Mouse (Mus musculus) limb, embryonic 14.5 days (tissue): ENCODE measurements at regions not wholly inside any gene's neighbourhood (a gene's known extent, or its start where the extent isn't known, plus 50 kb on each side); places are given as distances from the start of the nearest gene placed in this dataset.

ENCODE experiments used
- ATAC-seq: fragments of 200-750 bp; cut with Nextera tagmentation; 2 replicates; pipeline ENCODE4 v1.8.0; 2017; ENCODE audit warnings: low read depth, moderate number of reproducible peaks, moderate TSS enrichment; ENCODE audit not compliant: low FRiP score
- DNase-seq: peaks from one replicate; pipeline ENCODE4 v3.0.0-alpha.2; 2015; ENCODE audit warnings: low spot score
- H3K27ac ChIP-seq: fragments of 300-500 bp; sonication (generic); replicated peaks from 2 replicates; pipeline ENCODE4 v1.5.1; 2014; ENCODE audit warnings: low read depth, mild to moderate bottlenecking, low read length, moderate library complexity, mixed read lengths
- H3K27me3 ChIP-seq: fragments of 300-500 bp; sonication (generic); 2 replicates; pipeline ENCODE4 v1.6.1; 2014; ENCODE audit warnings: low read length, mixed read lengths; ENCODE audit not compliant: control insufficient read depth, insufficient read depth
- H3K36me3 ChIP-seq: fragments of 300-500 bp; sonication (generic); 2 replicates; pipeline ENCODE4 v1.6.1; 2014; ENCODE audit warnings: mild to moderate bottlenecking, low read length, moderate library complexity, mixed read lengths; ENCODE audit not compliant: control insufficient read depth, insufficient read depth
- H3K4me1 ChIP-seq: fragments of 300-500 bp; sonication (generic); 2 replicates; pipeline ENCODE4 v1.6.1; 2014; ENCODE audit warnings: antibody characterized with exemption, low read length, mixed read lengths; ENCODE audit not compliant: control insufficient read depth, insufficient read depth
- H3K4me2 ChIP-seq: fragments of 300-500 bp; sonication (generic); replicated peaks from 2 replicates; pipeline ENCODE4 v1.6.1; 2014; ENCODE audit warnings: low read depth, mild to moderate bottlenecking, low read length, moderate library complexity; ENCODE audit not compliant: severe bottlenecking
- H3K4me3 ChIP-seq: fragments of 300-500 bp; sonication (generic); replicated peaks from 2 replicates; pipeline ENCODE4 v1.5.1; 2014; ENCODE audit warnings: low read length
- H3K9ac ChIP-seq: fragments of 300-500 bp; sonication (generic); 2 replicates; pipeline ENCODE4 v1.6.1; 2014; ENCODE audit warnings: mild to moderate bottlenecking, low read depth, low read length, moderate library complexity; ENCODE audit not compliant: severe bottlenecking
- H3K9me3 ChIP-seq: fragments of 300-500 bp; sonication (generic); 2 replicates; pipeline ENCODE4 v1.6.1; 2016; ENCODE audit warnings: low read length; ENCODE audit not compliant: control insufficient read depth
- POLR2A ChIP-seq: fragments of 200-500 bp; IDR thresholded peaks from 2 replicates; pipeline ENCODE4 v1.8.0; 2012; ENCODE audit warnings: inconsistent platforms, mild to moderate bottlenecking, moderate library complexity, borderline replicate concordance; ENCODE audit not compliant: insufficient read depth, insufficient read length; ENCODE audit errors: extremely low read depth
- WGBS: fragments of 180-500 bp; shearing (Covaris S2); extraction: QIAGEN DNeasy Blood & Tissue Kit; methylation state at CpG from one replicate; pipeline ENCODE4 v1.1.7; 2014; 5-methylcytosine and 5-hydroxymethylcytosine counted together

DNA sequence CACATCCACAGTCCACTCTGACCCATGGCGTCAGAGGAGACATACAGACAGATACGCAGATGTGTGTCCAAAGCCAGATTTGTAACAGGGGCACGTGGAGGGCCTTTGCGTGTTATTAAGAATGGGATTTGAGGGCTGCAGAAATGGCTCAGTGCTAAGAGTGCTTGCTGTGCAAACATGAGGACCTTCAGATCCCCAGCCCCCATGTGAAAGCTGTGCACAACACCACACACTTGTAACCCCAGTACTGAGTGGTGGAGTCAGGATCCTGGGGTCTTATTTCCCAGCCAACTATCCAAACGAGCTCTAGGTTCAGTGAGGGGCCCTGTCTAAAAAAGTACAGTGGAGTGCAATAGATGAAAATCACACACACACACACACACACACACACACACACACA, 177.4 kb downstream of the Slc4a3 start:
- ATAC-seq (no peak), DNase-seq (no peak)

DNA sequence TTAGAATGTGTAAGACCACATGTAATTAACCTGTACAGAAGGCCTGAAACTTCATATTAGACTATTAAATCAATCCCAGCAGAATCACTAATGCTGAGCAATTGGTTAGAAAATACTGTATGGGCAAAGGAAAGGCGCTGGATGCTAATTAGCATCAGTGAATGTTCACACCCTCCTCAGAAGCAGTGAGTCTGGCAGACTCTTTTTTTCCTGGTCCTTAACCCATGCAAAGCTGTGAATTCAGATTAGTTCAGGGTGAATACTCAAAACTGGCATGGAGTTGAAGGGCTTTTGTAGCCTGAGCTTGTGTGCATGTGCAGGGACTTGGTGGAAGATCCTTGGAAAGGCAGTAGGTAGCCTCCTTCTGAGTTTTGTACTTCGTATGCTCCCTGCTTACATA, 179.3 kb downstream of the Slc4a3 start:
- H3K9me3 ChIP-seq, result no peaks in the 10 kb centered on the region
- WGBS, result 72% methylated on average over 2 of the region's 2 CpGs
- no peak overlapping the region for H3K4me3 ChIP-seq
- no peak overlapping the region for H3K9ac ChIP-seq
- no peaks in the 10 kb centered on the region for H3K4me1 ChIP-seq
- H3K27me3 ChIP-seq, result no peaks in the 10 kb centered on the region
- no peaks in the 10 kb centered on the region for H3K36me3 ChIP-seq
- DNase-seq (no peak), ATAC-seq (no peak)
- H3K27ac ChIP-seq, result no peak overlapping the region
- no peak for TF ChIP-seq POLR2A
- H3K4me2 ChIP-seq, result no peak overlapping the region

More for the DNA sequence above, 177.4 kb downstream of the Slc4a3 start:
- no peak overlapping the region for H3K27ac ChIP-seq
- no peaks in the 10 kb centered on the region for H3K27me3 ChIP-seq
- H3K4me1 ChIP-seq, result no peaks in the 10 kb centered on the region
- no peaks in the 10 kb centered on the region for H3K9me3 ChIP-seq
- no peak overlapping the region for H3K9ac ChIP-seq
- H3K36me3 ChIP-seq, result no peaks in the 10 kb centered on the region
- WGBS, result 87% methylated on average over 5 of the region's 5 CpGs
- H3K4me2 ChIP-seq, result no peak overlapping the region
- TF ChIP-seq POLR2A, result no peak
- no peak overlapping the region for H3K4me3 ChIP-seq

DNA sequence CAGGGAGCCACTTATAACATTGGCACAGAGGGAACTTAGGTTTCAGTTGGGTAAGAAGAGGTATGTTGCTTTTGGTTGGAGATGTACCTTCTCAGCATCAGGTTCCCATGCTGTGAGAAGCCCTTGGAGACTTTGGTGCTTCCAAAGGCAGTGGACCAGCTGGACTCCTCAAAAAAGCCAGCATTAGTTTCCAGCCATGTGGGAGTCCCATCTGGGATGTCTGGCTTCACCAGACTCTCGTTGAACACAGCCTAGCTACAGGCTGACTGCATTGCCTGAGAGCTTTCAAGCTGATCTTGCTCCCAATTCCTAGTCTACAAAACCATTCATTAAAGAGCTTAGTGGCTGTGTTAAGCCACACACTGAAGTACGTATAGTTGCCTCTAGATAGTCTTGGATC, 182.8 kb downstream of the Slc4a3 start:
- Histone ChIP-seq H3K27me3 (no peaks in the 10 kb centered on the region), H3K27ac (no peak overlapping the region), H3K36me3 (no peaks in the 10 kb centered on the region), H3K9me3 (no peaks in the 10 kb centered on the region), H3K4me2 (no peak overlapping the region), H3K4me3 (no peak overlapping the region), H3K9ac (no peak overlapping the region), H3K4me1 (peaks cover 4% of the 10 kb centered on the region; the same call in 1 of the 2 replicates)
- ATAC-seq, result no peak
- DNase-seq, result no peak
- no peak for TF ChIP-seq POLR2A
- WGBS, result 59% methylated on average over 2 of the region's 2 CpGs

DNA sequence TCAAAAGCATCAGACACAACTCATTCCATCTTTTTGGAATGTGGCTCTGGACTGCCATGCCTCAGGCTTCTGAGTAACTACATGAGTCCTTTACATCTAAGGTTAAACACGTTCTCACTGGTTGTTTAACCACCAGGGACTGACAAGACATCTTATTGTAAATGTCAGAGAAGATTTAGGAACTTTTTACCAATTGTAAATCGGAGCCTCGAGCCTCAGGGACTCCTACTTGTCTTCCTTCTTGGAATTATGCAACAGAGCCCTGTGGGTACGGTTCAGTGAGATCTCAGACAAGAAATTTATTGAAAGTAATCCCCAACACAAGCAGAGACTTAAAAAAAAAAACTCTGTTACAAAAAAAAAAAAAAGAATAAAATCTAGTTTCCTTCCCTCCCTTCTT, 187.7 kb downstream of the Slc4a3 start:
- WGBS, result 29% methylated on average over 4 of the region's 4 CpGs
- TF ChIP-seq POLR2A, result no peak
- Histone ChIP-seq H3K4me2 (no peak overlapping the region), H3K27ac (no peak overlapping the region), H3K9ac (no peak overlapping the region), H3K4me1 (peaks cover 4% of the 10 kb centered on the region), H3K27me3 (no peaks in the 10 kb centered on the region), H3K9me3 (no peaks in the 10 kb centered on the region), H3K4me3 (no peak overlapping the region), H3K36me3 (no peaks in the 10 kb centered on the region)
- DNase-seq, result peak; percentile 59
- ATAC-seq, result no peak

DNA sequence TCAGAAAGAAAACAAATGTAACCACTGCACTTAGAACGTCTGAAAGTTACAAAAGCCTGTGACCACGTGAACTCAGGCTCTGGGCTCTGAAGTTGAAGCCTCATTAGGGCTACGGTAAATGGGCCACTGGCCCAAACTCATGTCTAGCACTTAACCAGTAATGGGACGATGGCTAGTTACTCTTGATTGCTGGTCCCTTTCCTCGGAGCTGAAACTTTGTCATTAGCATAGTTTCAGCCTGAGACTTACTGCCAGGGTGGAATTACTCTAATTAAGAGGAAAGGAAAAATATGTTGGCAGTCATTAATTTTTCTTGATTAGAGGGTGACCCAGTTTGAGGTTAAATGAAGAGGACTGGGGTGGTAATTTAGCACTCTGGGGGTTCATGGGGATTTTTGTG, 192.6 kb downstream of the Slc4a3 start:
- WGBS, result 28% methylated on average over 5 of the region's 5 CpGs
- TF ChIP-seq POLR2A, result no peak
- no peak overlapping the region for H3K4me2 ChIP-seq
- no peak overlapping the region for H3K4me3 ChIP-seq
- H3K36me3 ChIP-seq, result no peaks in the 10 kb centered on the region
- ATAC-seq (no peak), DNase-seq (no peak)
- no peaks in the 10 kb centered on the region; the same call in 1 of the 2 replicates for H3K4me1 ChIP-seq
- H3K27me3 ChIP-seq, result no peaks in the 10 kb centered on the region
- no peak overlapping the region for H3K9ac ChIP-seq
- H3K9me3 ChIP-seq, result no peaks in the 10 kb centered on the region
- H3K27ac ChIP-seq, result no peak overlapping the region

DNA sequence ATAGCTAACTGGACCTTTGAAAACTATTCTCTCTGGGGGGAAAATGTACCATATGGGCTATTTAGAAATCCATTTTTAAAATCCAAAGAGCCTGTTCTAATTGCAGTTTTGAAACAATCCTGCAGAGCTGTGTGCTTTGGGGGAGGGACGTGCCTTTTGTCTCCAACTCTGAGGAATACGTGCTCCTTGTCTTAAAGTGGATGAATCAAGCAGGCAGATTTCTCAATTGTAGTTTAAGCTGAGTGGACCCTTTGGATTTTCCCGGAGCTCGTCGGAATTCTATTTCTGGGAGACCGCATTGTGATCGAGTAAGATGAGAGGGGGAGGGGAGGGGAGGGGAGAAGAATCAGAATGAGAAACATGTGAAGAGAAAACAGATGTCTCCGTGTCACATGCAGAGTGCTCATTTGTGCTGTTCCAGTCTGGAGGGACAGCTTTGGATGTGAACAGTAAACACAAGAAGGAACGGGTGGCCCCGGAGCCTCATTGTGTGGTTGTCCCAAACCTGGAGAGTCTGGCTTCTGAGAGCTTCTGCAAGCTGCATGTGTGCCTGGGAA, 203.7 kb downstream of the Slc4a3 start:
- TF ChIP-seq POLR2A, result no peak
- ATAC-seq (no peak), DNase-seq (peak; percentile 19)
- no peaks in the 10 kb centered on the region for H3K9me3 ChIP-seq
- WGBS, result 44% methylated on average over 10 of the region's 10 CpGs
- peaks cover 6% of the 10 kb centered on the region for H3K4me1 ChIP-seq
- no peaks in the 10 kb centered on the region for H3K36me3 ChIP-seq
- no peak overlapping the region for H3K4me2 ChIP-seq
- no peaks in the 10 kb centered on the region for H3K27me3 ChIP-seq
- H3K4me3 ChIP-seq, result no peak overlapping the region
- no peak overlapping the region for H3K9ac ChIP-seq
- H3K27ac ChIP-seq, result no peak overlapping the region
